Mouse (Mus musculus) C2C12 (cell line): ENCODE data around the gene Pip. TPM values are rescaled to one million over a fixed set of nuclear protein-coding genes. Genes with fewer than 3 reads are reported as not detected.

Source experiments
- H3K27me3 ChIP-seq: one replicate; pipeline ENCODE4 v1.6.1; 2011; ENCODE audit not compliant: control insufficient read depth, insufficient read depth, insufficient read length
- H3K36me3 ChIP-seq: one replicate; pipeline ENCODE4 v1.6.1; 2011; ENCODE audit not compliant: control insufficient read depth, insufficient read depth
- H3K4me3 ChIP-seq: one replicate; pipeline ENCODE4 v1.5.1; 2011; ENCODE audit warnings: mild to moderate bottlenecking, control low read depth; ENCODE audit not compliant: poor library complexity, insufficient read depth, severe bottlenecking
- H3K79me2 ChIP-seq: one replicate; pipeline ENCODE4 v1.6.1; 2011; ENCODE audit not compliant: control insufficient read depth, insufficient read depth
- H3K79me3 ChIP-seq: one replicate; pipeline ENCODE4 v1.6.1; 2011; ENCODE audit warnings: low read depth, control low read depth
- H3ac ChIP-seq: one replicate; pipeline ENCODE3; 2011; ENCODE audit warnings: low read depth; ENCODE audit not compliant: control insufficient read depth, insufficient read length
- CEBPB ChIP-seq: IDR thresholded peaks from one replicate; pipeline ENCODE4 v1.6.1; 2011; ENCODE audit warnings: low read depth, mild to moderate bottlenecking, control low read depth, moderate library complexity
- CTCF ChIP-seq: IDR thresholded peaks from one replicate; pipeline ENCODE4 v1.5.1; 2011; ENCODE audit not compliant: control insufficient read depth, insufficient read depth, insufficient read length
- FOSL1 ChIP-seq: IDR thresholded peaks from one replicate; pipeline ENCODE4 v1.8.0; 2011; ENCODE audit warnings: mild to moderate bottlenecking, low read length; ENCODE audit not compliant: poor library complexity, insufficient read depth, severe bottlenecking
- MAX ChIP-seq: IDR thresholded peaks from one replicate; pipeline ENCODE4 v1.6.1; 2011; ENCODE audit warnings: mild to moderate bottlenecking, control low read depth
- MYOD1 ChIP-seq: IDR thresholded peaks from one replicate; pipeline ENCODE4 v1.6.1; 2011; ENCODE audit warnings: low read depth; ENCODE audit not compliant: control insufficient read depth, insufficient read length
- MYOG ChIP-seq: IDR thresholded peaks from one replicate; pipeline ENCODE4 v1.6.1; 2011; ENCODE audit not compliant: control insufficient read depth, insufficient read length; ENCODE audit errors: extremely low read depth
- USF1 ChIP-seq: IDR thresholded peaks from one replicate; pipeline ENCODE4 v1.6.1; 2011; ENCODE audit warnings: low read depth, mild to moderate bottlenecking, control low read depth, moderate library complexity
- long read RNA-seq, 2 experiments: library from polyadenylated mRNA; unstranded; transcript quantifications; one replicate each; pipeline ENCODE4 v2.0.0; 2019 to 2020
- polyA plus RNA-seq: library from polyadenylated mRNA; unstranded; fragments of >200 nt; fragmentation: generic; extraction: Trizol; gene quantifications from one replicate; pipeline ENCODE4 v1.2.1, GENCODE M21; 2012; ENCODE audit warnings: missing spikeins

The Pip gene
- polyA plus RNA-seq: not detected
- long read RNA-seq, experiment 1: 0 reads
- long read RNA-seq, experiment 2: 0 reads

DNA sequence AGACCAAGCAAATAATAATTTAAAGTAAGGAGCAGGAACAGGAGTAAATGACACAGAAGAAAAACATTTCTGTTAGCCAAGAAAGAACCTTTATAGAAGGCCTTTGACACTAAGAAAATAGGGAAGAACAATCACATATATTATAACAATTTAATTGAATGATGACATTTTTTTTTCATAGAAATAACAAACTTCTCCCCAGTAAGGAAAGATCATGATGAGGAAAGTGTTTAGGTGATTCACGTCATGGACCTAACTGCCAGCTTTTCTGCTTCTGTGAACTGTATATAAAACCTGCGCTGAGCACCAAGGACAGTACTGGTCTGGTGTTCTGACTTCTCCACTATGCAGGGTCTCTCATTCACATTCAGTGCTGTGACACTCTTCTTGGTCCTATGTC lies at the start of gene Pip:
Gene Pip, plus strand, starts transcription at position 301 of the 400 bp plus-strand sequence.
- Histone ChIP-seq H3K4me3 (no peak within 1 kb of the TSS), H3K27me3 (no peaks in the 10 kb centered on the region), H3K36me3 (no peaks in the 10 kb centered on the region), H3K79me3 (no peaks in the 10 kb centered on the region), H3K79me2 (no peaks in the 10 kb centered on the region), H3ac (no peak within 1 kb of the TSS)
- TF ChIP-seq MYOD1 (no peak), CTCF (no peak)

DNA sequence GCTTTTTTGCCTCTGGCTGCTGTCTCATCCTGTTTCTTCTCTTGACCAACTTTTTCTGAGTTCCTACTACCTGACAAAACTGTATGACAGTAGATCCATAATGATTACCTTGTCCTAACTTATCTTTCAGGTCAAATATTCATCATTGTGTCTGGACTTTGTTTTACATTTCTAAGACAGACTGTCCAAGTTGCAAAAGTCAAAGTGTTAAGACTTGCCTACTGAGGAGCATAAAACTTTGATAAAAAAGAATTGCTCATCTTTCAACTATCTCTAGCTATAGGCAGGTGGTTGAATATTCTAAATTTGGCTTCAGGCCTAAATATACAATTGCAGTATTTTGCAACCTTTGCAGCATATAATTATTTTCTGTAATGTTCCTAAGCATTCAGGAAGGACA lies 23.2 kb upstream of the Pip start:
- H3K4me3 ChIP-seq: no peak overlapping the region
- no peak overlapping the region for H3ac ChIP-seq
- H3K79me2 ChIP-seq: no peaks in the 10 kb centered on the region
- no peaks in the 10 kb centered on the region for H3K36me3 ChIP-seq
- no peaks in the 10 kb centered on the region for H3K27me3 ChIP-seq
- no peaks in the 10 kb centered on the region for H3K79me3 ChIP-seq
- TF ChIP-seq MAX: no peak
- TF ChIP-seq CTCF: no peak
- no peak for TF ChIP-seq MYOG
- no peak for TF ChIP-seq CEBPB
- TF ChIP-seq USF1: no peak
- no peak for TF ChIP-seq MYOD1
- TF ChIP-seq FOSL1: no peak

DNA sequence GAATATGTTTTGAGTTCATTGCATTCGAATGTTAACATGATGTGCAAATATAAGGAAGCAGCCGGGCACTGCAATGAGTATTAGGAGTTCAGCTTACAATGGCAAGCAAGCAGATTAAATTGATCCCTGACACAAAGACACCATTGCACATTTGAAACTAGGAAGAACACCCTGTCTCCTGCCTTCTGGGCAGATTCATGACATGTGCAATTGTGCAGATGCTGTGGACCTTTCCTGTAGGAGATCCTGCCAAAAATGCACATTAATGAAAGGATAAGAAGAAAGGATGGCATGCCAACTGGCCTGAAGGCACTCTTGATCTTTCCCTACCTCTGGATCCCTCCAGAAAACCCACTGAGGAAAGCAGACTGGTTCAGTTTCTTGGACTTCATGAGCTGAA lies 17.8 kb upstream of the Pip start:
- Histone ChIP-seq H3K79me3 (no peaks in the 10 kb centered on the region), H3K79me2 (no peaks in the 10 kb centered on the region), H3K4me3 (no peak overlapping the region), H3K36me3 (no peaks in the 10 kb centered on the region), H3K27me3 (no peaks in the 10 kb centered on the region), H3ac (no peak overlapping the region)
- TF ChIP-seq USF1 (no peak), CTCF (no peak)

DNA sequence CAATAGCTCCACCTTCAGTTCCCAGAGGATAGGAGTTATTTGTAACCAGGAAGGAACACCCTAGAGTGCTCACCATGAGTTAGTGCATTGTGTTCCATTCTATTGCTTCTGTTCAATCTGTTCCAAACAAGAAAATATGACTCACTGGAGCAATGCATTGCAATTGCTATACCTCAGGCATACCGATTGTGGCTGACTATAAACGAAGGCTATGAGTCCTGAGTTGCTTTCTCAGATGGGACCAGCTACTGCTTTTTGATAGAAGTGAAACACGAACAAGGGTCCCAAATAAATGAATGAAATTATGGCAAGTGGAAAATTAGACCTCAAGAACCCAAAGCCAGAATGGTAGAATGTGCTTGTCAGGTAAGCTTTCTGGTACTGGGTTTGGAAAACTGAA lies 5.4 kb downstream of the Pip start, which contains the start of gene Sval2:
Gene Sval2, plus strand, starts transcription at position 301 of the 400 bp plus-strand sequence.
- H3ac ChIP-seq: no peak within 1 kb of the TSS
- no peaks in the 10 kb centered on the region for H3K79me2 ChIP-seq
- no peak within 1 kb of the TSS for H3K4me3 ChIP-seq
- no peaks in the 10 kb centered on the region for H3K79me3 ChIP-seq
- H3K36me3 ChIP-seq: no peaks in the 10 kb centered on the region
- TF ChIP-seq USF1: no peak
- TF ChIP-seq MYOG: no peak
- TF ChIP-seq MYOD1: no peak
- TF ChIP-seq FOSL1: no peak
- H3K27me3 ChIP-seq: no peaks in the 10 kb centered on the region

DNA sequence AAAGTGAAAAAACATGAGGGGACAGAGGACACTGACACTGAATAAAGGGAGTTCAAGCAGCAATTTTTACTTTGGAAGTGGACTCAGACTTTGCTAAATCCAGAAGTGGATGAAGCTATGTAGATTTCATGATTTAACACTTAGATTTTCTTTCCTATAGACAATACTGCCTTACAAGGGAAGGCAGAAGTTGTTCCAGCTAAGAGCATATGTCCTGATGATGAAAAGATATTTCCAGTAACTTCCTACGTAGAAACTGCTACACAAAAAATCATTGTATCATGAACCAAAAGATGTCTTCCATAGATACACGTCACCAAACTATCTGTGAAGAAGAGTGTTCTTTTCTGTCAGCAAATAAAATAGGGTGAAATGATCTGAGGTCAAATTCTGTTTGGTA lies 16.7 kb downstream of the Pip start:
- Histone ChIP-seq H3K4me3 (no peak overlapping the region), H3K79me2 (no peaks in the 10 kb centered on the region), H3K27me3 (no peaks in the 10 kb centered on the region), H3K36me3 (no peaks in the 10 kb centered on the region), H3K79me3 (no peaks in the 10 kb centered on the region), H3ac (no peak overlapping the region)
- TF ChIP-seq FOSL1 (no peak), CEBPB (no peak), CTCF (no peak), MYOD1 (no peak), MYOG (no peak), USF1 (no peak), MAX (no peak)

Other genes starting within 250 kb of the Pip start
- gene Ephb6, start 242.1 kb upstream of the Pip start, polyA plus RNA-seq: 13.0 TPM
- gene Trpv6, start 211.1 kb upstream of the Pip start, polyA plus RNA-seq: 0.09 TPM
- not detected for gene Trpv5, start 166.8 kb upstream of the Pip start, polyA plus RNA-seq
- not detected for gene Llcfc1, start 163.1 kb upstream of the Pip start, polyA plus RNA-seq
- gene Kel, start 143.2 kb upstream of the Pip start, polyA plus RNA-seq: not detected
- gene Olfr459, start 72.4 kb upstream of the Pip start, polyA plus RNA-seq: not detected
- not detected for gene Sval2, start 5.5 kb downstream of the Pip start, polyA plus RNA-seq
- gene Sval1, start 104.1 kb downstream of the Pip start, polyA plus RNA-seq: not detected
- gene Sval3, start 120.6 kb downstream of the Pip start, polyA plus RNA-seq: not detected
- gene Sva, start 190.9 kb downstream of the Pip start, polyA plus RNA-seq: not detected